Mouse (Mus musculus) heart, adult 18-20 months (tissue): ENCODE results near the gene Xxylt1. TPM values are rescaled to one million over a fixed set of nuclear protein-coding genes. Genes with fewer than 3 reads are reported as not detected.

Experiments used
- DNase-seq, 2 experiments: peaks; one replicate each; pipeline ENCODE4 v3.0.0; 2021 to 2022; ENCODE audit warnings: mixed read lengths in 1 of 2
- total RNA-seq, 2 experiments: library from RNA; stranded (reverse); gene quantifications; 2 replicates each; pipeline ENCODE4 v1.2.3; 2021

The Xxylt1 gene
- total RNA-seq, 2 experiments from 2014 or later: 10.2 to 10.9 TPM

GRCm38 (mm10) chr16:30948636-30949035 lies 132.6 kb downstream of the Xxylt1 start:
- DNase-seq: no peak

DNA sequence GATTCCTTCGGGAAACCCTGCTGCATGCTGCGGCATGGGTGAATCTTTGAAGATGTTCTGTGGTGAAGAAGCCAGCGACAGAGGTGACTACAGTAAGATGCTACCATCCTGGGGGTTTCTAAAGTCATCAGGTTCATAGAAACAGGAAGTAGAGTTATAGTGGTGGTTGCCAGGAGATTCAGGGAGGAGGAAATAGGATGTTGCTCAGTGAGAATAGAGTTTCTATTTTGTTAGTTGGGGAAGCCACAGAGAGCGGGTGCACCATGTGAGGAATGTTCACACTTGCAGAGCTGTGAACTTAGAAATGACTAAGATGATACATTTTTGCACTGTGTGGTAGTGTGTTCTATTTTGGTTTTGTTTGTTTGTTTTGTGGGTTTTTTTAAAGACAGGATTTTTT lies 133.0 kb downstream of the Xxylt1 start:
- DNase-seq: no peak

- DNase-seq: peak in 1 of 2 experiments; percentile 62
Measured at GRCm38 (mm10) chr16:30944886-30945285, 136.3 kb downstream of the Xxylt1 start.

- DNase-seq: no peak
Measured at GRCm38 (mm10) chr16:30943919-30944318, 137.3 kb downstream of the Xxylt1 start.

- DNase-seq: no peak
Measured at GRCm38 (mm10) chr16:30940699-30941098, 140.5 kb downstream of the Xxylt1 start.

DNA sequence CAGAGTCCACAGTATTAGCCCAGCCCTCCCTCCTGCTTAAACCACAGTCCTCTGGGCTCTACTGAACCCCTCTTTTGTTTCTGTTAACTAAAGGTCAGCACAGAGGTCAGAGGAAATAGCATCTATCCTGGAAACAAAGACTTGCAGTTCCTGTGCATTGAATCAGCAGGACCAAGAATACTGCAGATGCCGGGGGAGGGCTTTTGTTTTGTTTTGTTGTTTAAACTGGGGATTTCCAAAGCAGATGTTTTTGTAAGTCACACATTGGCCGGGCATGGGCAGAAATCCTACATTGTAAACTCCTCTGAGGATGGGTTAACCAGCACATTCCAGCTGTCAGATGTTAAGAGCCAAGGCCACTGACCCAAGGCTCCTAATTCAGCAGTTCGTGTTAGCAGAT lies 141.3 kb downstream of the Xxylt1 start:
- peak; percentile 55 to 77 for DNase-seq

DNA sequence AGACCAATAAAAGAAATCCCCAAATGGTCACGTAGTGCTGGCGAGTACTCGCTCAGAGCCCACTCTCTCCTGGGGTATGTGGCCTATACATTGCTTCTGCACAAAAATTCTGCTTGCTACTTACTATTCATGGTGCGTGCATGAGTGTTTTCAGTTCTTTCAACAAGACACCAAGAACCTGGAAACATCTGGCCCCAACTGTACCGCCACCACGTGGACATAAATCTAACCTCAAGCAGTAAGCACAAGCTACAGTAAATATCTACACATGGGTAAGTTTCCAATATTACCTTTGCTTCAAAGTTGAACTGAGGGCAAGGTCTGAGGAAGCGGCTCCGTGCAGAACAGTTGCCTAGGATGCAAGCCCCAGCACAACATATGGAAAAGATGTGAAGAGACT lies 142.0 kb downstream of the Xxylt1 start:
- DNase-seq: no peak

- DNase-seq: no peak
Measured at GRCm38 (mm10) chr16:30938664-30939063, 142.6 kb downstream of the Xxylt1 start.

- no peak for DNase-seq
Measured at GRCm38 (mm10) chr16:30937665-30938064, 143.6 kb downstream of the Xxylt1 start.

DNA sequence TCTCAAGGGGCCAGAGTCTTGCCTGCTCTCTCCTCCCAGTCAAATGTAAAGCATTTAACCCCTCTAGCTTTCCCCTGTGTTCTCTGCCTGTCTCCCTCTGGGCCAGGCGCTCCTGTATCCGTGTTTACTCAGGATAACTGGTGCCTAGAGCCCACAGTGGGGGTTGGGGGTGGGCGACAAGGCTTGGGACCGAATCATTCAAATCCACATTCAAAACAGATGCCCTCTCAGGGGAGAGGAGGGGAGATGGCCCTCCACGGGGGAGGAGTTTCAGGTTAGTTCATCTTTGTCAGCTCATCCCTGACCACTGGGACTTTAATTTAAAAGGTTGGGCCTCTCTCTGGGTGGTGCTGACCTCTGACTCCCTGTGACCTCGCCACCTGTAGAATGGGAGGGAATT lies 144.8 kb downstream of the Xxylt1 start:
- DNase-seq: no peak

- no peak for DNase-seq
Measured at GRCm38 (mm10) chr16:30936012-30936461, 145.2 kb downstream of the Xxylt1 start.

DNA sequence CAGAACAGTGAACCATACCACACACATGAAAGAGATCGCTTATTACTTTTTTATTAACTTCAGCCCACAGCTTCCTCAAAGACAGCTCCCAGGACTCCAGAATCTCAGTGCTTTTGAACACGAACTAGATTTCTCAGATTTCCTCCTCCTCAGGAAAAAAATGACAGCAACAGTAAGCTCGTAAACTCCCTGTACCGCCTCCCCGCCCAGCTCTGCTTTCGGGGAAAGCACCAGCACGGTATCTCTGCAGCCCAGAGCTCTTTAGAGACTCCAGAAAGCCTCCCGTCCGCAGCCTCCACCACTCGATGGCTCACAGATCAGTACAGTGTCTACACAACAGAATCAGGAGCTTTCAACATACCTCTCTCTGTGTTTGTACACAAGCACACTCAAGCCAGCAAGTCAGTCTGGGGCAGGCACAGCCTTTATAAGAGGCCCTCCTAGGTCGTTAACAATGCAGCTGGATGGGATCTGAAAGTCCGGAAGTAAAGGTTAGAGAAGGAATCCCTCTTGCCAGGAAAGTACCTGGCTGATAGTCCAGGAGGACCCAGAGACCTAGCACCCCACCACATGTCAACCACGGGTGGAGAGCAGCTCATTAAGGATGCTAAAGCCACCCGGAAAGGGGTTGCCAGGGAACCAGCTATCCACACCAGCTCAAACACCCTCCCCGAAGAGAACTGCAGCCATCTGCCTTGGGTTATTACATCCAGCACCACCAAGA lies 146.1 kb downstream of the Xxylt1 start:
- DNase-seq: no peak

DNA sequence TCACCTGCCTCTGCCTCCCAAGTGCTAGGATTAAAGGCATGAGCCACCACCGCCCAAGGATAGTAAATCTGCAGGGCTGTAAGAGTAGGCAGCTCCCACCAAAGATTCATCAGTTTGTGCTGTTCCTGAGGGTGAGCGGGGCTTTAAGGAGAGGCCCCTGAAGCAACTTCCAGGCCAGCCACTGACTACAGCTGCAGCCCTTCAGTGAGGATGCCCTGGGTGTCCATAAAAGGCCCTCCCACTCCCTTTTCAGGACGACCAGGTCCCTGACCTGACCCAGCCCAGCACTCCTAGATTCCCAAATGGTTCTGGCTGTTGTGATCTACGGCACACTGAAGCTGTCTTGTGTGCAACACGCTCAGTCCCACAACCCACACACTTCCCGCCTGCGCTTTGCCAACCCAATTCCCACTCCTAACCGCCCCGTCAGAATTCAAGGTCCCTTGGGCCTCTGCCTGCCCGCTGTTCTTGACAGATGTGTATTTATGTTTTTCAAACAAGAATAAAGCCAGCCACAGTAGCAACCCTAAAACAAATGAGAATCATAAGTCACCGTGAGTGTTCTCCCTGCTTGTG lies 146.9 kb downstream of the Xxylt1 start:
- no peak for DNase-seq

DNA sequence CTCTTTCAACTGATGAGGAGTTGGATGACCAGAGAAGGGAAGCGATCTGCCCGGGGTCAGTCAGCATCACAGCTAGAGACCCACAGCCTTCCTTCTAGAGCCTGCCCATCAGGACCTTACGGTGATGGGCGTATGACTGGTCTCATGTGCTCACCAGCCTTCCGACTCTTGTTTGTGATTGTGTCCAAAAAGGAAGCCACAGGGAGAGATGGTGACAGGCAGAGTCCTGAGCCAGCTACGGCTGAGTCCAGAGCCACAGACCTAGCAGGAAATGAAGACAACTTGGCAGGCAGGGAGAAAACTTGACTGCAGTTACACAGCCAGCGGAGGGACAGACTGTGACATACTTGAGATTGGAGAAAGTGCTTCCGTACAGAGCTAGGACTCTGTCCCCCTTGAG lies 147.9 kb downstream of the Xxylt1 start:
- DNase-seq: peak in 1 of 2 experiments; percentile 63

DNA sequence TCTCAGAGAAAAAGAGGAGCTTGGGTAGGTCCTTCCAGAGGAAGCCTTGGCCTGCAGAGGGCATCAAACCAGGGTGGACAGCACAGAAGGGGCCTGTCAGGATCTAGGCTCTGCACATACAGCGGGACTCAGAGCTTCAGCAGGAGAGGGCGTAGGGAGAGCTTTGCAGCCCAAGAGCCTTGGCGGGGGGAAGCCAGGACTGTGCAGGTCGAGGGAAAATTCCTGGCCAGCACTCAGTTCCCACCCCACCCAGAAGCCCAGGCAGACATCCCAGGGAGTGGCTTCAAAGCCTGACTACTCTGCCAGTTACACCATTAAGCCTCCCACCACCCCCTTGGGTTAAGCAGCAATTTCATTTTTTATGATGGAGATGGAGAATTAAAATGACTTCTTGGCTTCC lies 148.4 kb downstream of the Xxylt1 start:
- DNase-seq: peak in 1 of 2 experiments; percentile 41

DNA sequence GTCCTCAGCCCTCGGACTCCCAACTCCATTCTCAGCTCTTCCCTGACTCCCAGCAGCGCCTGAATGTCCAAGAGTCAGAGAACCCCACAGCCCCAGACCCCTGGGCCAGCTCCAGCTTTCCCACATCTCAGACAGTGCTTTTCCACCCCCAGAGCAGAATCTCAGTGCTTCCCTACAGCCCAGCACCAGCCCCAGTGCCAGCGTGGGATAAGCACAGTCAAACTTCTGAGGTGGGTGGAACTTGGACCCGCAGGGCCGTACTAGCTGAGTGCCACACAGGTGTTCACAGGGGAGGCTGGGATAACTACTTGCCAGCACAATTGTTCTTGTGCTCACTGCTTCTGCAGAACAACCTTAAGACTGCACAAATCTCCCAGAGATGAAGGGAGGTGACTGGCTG lies 149.0 kb downstream of the Xxylt1 start:
- DNase-seq: no peak

DNA sequence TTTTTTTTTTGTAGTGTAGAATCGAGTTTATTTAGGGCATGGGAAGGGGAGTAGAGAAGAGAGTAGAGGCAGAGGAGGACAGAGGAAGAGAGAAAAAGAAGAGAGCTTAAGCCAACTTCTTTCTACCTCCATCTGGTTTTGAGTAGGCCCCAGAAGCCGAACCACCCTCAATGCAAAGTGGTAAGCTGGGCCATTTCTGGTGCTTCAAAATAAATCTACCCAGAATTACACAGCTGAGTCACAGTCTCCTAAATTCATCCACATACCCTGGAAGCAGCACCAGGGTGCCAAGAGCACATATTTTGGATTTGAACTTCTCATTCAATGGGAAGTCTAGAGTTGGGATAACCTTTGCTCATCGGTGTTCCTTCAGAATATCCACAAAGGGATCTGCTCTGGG lies 152.1 kb downstream of the Xxylt1 start:
- DNase-seq: no peak

- no peak for DNase-seq
Measured at GRCm38 (mm10) chr16:30928076-30928750, 153.0 kb downstream of the Xxylt1 start.

DNA sequence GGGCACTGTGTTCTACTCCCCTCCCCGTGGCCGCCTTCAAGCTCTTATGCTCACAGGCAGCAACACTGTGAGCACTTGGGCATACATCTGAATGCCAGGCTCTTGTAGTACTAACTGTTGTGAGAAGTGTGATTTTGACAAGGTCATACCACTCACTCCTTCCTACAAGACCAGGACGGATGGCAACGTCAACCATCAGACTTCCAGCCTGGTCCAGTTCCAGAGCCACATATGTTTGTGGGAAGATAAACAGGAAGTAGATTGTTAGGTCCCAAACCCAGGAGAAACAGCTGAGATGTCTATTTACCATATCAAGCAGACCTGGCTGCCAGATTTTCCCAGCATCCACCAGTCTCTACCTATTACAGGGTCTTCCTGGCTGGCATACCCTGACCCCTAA lies 155.7 kb downstream of the Xxylt1 start:
- DNase-seq: no peak

DNA sequence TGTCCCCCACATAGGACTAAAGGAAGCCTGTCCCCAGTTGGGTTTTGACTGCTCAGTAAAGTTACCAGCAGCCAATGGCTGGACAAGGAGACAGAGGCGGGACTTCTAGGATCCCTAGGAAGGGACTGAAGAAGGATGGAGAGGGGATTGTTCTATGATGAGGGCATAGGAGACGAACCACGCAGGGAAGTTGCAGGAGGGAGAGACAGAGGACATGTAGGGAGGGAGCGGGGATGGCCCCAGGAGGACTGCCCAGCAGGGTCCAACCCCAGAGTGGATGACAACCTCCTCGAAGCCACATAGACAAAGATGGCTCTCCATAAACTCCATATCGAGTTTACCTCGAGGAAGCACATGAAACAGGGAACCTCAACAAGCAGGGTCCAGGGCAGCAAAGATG lies 157.3 kb downstream of the Xxylt1 start:
- no peak for DNase-seq

DNA sequence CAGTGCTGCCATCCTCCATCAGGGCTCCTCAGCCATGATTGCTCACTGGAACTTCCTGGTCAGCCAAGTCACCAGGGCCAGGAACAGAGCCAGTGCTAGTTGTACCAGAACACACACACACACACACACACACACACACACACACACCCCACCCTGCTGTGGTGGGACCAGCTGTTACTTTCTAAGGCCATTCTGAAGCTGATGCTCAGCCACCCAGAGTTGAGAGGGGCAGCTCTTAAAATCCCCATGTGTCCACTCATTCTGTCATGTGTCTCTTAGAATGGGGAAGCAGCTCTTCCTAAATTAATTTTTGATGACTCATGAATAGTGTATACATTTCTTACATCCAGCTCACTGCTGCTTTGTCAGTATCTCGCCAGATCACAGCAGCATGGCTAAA lies 158.7 kb downstream of the Xxylt1 start:
- no peak for DNase-seq

GRCm38 (mm10) chr16:30918866-30919265 lies 162.4 kb downstream of the Xxylt1 start:
- DNase-seq: no peak

GRCm38 (mm10) chr16:30916931-30917330 lies 164.3 kb downstream of the Xxylt1 start:
- DNase-seq: no peak
